ENCODE assay signal across 8 mouse cellular contexts in genomic region chr1:178336777-178337481, GRCm38 (mm10). TPM values are rescaled to one million over a fixed set of nuclear protein-coding genes. Genes with fewer than 3 reads are reported as not detected.
A peak's percentile ranks its signal among the peaks of the same experiment; 100 is the strongest.
DNase-seq lines count a peak whose midpoint lies in the region; ATAC-seq and TF ChIP-seq lines count a peak whose summit lies in the region.

No protein-coding gene starts in this region.

- no peaks in the 10 kb centered on the region for H3K27me3 ChIP-seq in heart, embryonic 11.5 days (ENCODE audit: control insufficient read depth, insufficient read depth, low read length)
- no peaks in the 10 kb centered on the region for H3K27me3 ChIP-seq in forebrain, embryonic 11.5 days (ENCODE audit: control insufficient read depth, insufficient read depth, low read length)
- no peaks in the 10 kb centered on the region for H3K27me3 ChIP-seq in intestine, embryonic 14.5 days (replicated peaks; ENCODE audit: control insufficient read depth, insufficient read depth, low read length)
- no peaks in the 10 kb centered on the region for H3K27me3 ChIP-seq in lung, postnatal 0 days (replicated peaks; ENCODE audit: insufficient read depth, low read length)

- TF ChIP-seq CTCF in lung, postnatal 0 days (IDR thresholded peaks at IDR 0.05), result peak; percentile 32

- H3K4me1 ChIP-seq in heart, embryonic 11.5 days (ENCODE audit: control insufficient read depth, insufficient read depth, low read length), result peaks cover 16% of the 10 kb centered on the region; the same call in 1 of the 2 replicates
- peaks cover 6% of the 10 kb centered on the region; the same call in 1 of the 2 replicates for H3K4me1 ChIP-seq in forebrain, embryonic 11.5 days (replicated peaks; ENCODE audit: control insufficient read depth, insufficient read depth, low read length)
- peaks cover 9% of the 10 kb centered on the region for H3K4me1 ChIP-seq in intestine, embryonic 14.5 days (replicated peaks; ENCODE audit: control insufficient read depth, insufficient read depth, low read length)
- H3K4me1 ChIP-seq in lung, postnatal 0 days (ENCODE audit: insufficient read depth, low read depth, low read length), result peaks cover 5% of the 10 kb centered on the region; the same call in 1 of the 2 replicates

- DNase-seq in heart, adult 11 months, result no peak
- peak; percentile 55 for DNase-seq in MN1 (ENCODE audit: low spot score)
- no peak for DNase-seq in forebrain, embryonic 11.5 days (ENCODE audit: low spot score)
- DNase-seq in intestine, embryonic 14.5 days (ENCODE audit: low spot score), result no peak
- peak; percentile 61 for DNase-seq in lung, postnatal 0 days (ENCODE audit: low spot score)
- peak; percentile 69 for DNase-seq in right cerebral cortex, adult 18-20 months
- peak; percentile 31 for DNase-seq in urinary bladder, postnatal 14 days (ENCODE audit: low spot score)

- H3K9ac ChIP-seq in heart, embryonic 11.5 days (ENCODE audit: low read depth, low read length), result peak overlapping the region; percentile 100
- H3K9ac ChIP-seq in forebrain, embryonic 11.5 days (ENCODE audit: low read length), result peak overlapping the region; percentile 100
- H3K9ac ChIP-seq in intestine, embryonic 14.5 days (ENCODE audit: low read length), result peak overlapping the region; percentile 100
- peak overlapping the region; percentile 99 for H3K9ac ChIP-seq in lung, postnatal 0 days (replicated peaks; ENCODE audit: low read depth)

- H3K4me3 ChIP-seq in heart, embryonic 11.5 days (ENCODE audit: low read depth, low read length), result peak overlapping the region; percentile 100
- peak overlapping the region; percentile 100 for H3K4me3 ChIP-seq in forebrain, embryonic 11.5 days (ENCODE audit: low read depth, low read length)
- H3K4me3 ChIP-seq in intestine, embryonic 14.5 days (ENCODE audit: low read depth, low read length), result peak overlapping the region; percentile 100
- peak overlapping the region; percentile 100 for H3K4me3 ChIP-seq in lung, postnatal 0 days (ENCODE audit: low read depth, low read length)

- under 1% methylated on average over 80 of the region's 89 CpGs for WGBS in heart, embryonic 11.5 days (ENCODE audit: insufficient replicate concordance)
- under 1% methylated on average over 70 of the region's 89 CpGs for WGBS in forebrain, embryonic 11.5 days
- under 1% methylated on average over 65 of the region's 89 CpGs for WGBS in intestine, embryonic 14.5 days
- WGBS in lung, postnatal 0 days, result 1% methylated on average over 66 of the region's 89 CpGs

- peak overlapping the region; percentile 100 for H3K27ac ChIP-seq in heart, embryonic 11.5 days (ENCODE audit: low read depth, low read length)
- peak overlapping the region; percentile 99 for H3K27ac ChIP-seq in forebrain, embryonic 11.5 days (ENCODE audit: low read depth, low read length)
- H3K27ac ChIP-seq in intestine, embryonic 14.5 days (ENCODE audit: low read depth), result peak overlapping the region; percentile 99
- peak overlapping the region; percentile 100 for H3K27ac ChIP-seq in lung, postnatal 0 days (ENCODE audit: low read length)

- no peaks in the 10 kb centered on the region for H3K9me3 ChIP-seq in heart, embryonic 11.5 days (replicated peaks; ENCODE audit: control insufficient read depth, low read length)
- no peaks in the 10 kb centered on the region for H3K9me3 ChIP-seq in forebrain, embryonic 11.5 days (ENCODE audit: control insufficient read depth, low read length)
- no peaks in the 10 kb centered on the region for H3K9me3 ChIP-seq in intestine, embryonic 14.5 days (ENCODE audit: control insufficient read depth, low read length)
- H3K9me3 ChIP-seq in lung, postnatal 0 days (ENCODE audit: low read length), result no peaks in the 10 kb centered on the region

- no peak for TF ChIP-seq EP300 in lung, postnatal 0 days (IDR thresholded peaks at IDR 0.05)

- ATAC-seq in heart, embryonic 11.5 days (replicated peaks; ENCODE audit: insufficient number of reproducible peaks, low FRiP score, low TSS enrichment), result peak; percentile 48
- peak; percentile 66 for ATAC-seq in forebrain, embryonic 11.5 days (replicated peaks; ENCODE audit: low FRiP score)
- peak; percentile 67 for ATAC-seq in intestine, embryonic 14.5 days (replicated peaks; ENCODE audit: low FRiP score, low TSS enrichment, low read depth)
- peak; percentile 42 for ATAC-seq in lung, postnatal 0 days

- peak overlapping the region; percentile 77 for H3K4me2 ChIP-seq in heart, embryonic 11.5 days
- peak overlapping the region; percentile 15; the same call in 1 of the 2 replicates for H3K4me2 ChIP-seq in forebrain, embryonic 11.5 days (ENCODE audit: low read depth, low read length, severe bottlenecking)
- H3K4me2 ChIP-seq in intestine, embryonic 14.5 days (ENCODE audit: low read length), result peak overlapping the region; percentile 76; the same call in 1 of the 2 replicates
- H3K4me2 ChIP-seq in lung, postnatal 0 days (replicated peaks; ENCODE audit: low read depth, low read length), result peak overlapping the region; percentile 73

- peaks cover 19% of the 10 kb centered on the region for H3K36me3 ChIP-seq in heart, embryonic 11.5 days (ENCODE audit: control insufficient read depth, insufficient read depth, low read length)
- peaks cover 14% of the 10 kb centered on the region for H3K36me3 ChIP-seq in forebrain, embryonic 11.5 days (ENCODE audit: control insufficient read depth, insufficient read depth, low read length)
- peaks cover 38% of the 10 kb centered on the region for H3K36me3 ChIP-seq in intestine, embryonic 14.5 days (ENCODE audit: control insufficient read depth, insufficient read depth, low read length)
- H3K36me3 ChIP-seq in lung, postnatal 0 days (ENCODE audit: insufficient read depth, low read length), result peaks cover 14% of the 10 kb centered on the region; the same call in 1 of the 2 replicates

RNA-seq across cellular contexts. Expression of gene Hnrnpu, which starts 0.7 kb away (rescaled TPM):
- 379 and 381 TPM in 2 replicates for polyA plus RNA-seq in heart, embryonic 11.5 days (2014; fragmentation: Nextera tagmentation; extraction: Ambion mirVana)
- 1,010 and 1,015 TPM in 2 replicates for polyA plus RNA-seq in forebrain, embryonic 11.5 days (2014; fragmentation: Nextera tagmentation; extraction: Ambion mirVana)
- 378 and 384 TPM in 2 replicates for polyA plus RNA-seq in intestine, embryonic 14.5 days (2014; fragmentation: Nextera tagmentation; extraction: Ambion mirVana)
- polyA plus RNA-seq in lung, postnatal 0 days (2015; fragmentation: Nextera tagmentation; extraction: Ambion mirVana), result 116 and 164 TPM in 2 replicates

RNA-seq across cellular contexts. Expression of gene Cox20, which starts 18.0 kb away (rescaled TPM):
- 174 and 178 TPM in 2 replicates for polyA plus RNA-seq in heart, embryonic 11.5 days (2014; fragmentation: Nextera tagmentation; extraction: Ambion mirVana)
- 111 and 112 TPM in 2 replicates for polyA plus RNA-seq in forebrain, embryonic 11.5 days (2014; fragmentation: Nextera tagmentation; extraction: Ambion mirVana)
- 126 and 133 TPM in 2 replicates for polyA plus RNA-seq in intestine, embryonic 14.5 days (2014; fragmentation: Nextera tagmentation; extraction: Ambion mirVana)
- polyA plus RNA-seq in lung, postnatal 0 days (2015; fragmentation: Nextera tagmentation; extraction: Ambion mirVana), result 87.1 and 94.8 TPM in 2 replicates

Comparison
In these comparisons a context has a peak if more than half of its experiments do, and no peak if none do; other contexts are left out.
1. H3K4me2 ChIP-seq: peak in every context shown above with its lines; median percentile 77 in heart, embryonic 11.5 days; 76 in intestine, embryonic 14.5 days; 73 in lung, postnatal 0 days; 15 in forebrain, embryonic 11.5 days.
2. DNase-seq: peak in MN1 (single experiment), lung, postnatal 0 days (single experiment), right cerebral cortex, adult 18-20 months (single experiment) and urinary bladder, postnatal 14 days (single experiment); none in heart, adult 11 months (single experiment), forebrain, embryonic 11.5 days (single experiment) and intestine, embryonic 14.5 days (single experiment).
3. Peak in every context shown above with its lines, with median percentiles within 50 percentile points of each other: ATAC-seq, H3K27ac ChIP-seq, H3K4me3 ChIP-seq and H3K9ac ChIP-seq.